Mouse (Mus musculus) embryonic facial prominence, embryonic 11.5 days (tissue): ENCODE data around the gene Slc24a3. TPM values are rescaled to one million over a fixed set of nuclear protein-coding genes. Genes with fewer than 3 reads are reported as not detected.

Source experiments
- ATAC-seq: fragments of 200-750 bp; cut with Nextera tagmentation; replicated peaks from 2 replicates; pipeline ENCODE4 v1.8.0; 2017; ENCODE audit warnings: low read depth; ENCODE audit not compliant: insufficient number of reproducible peaks, low FRiP score, low TSS enrichment
- DNase-seq: peaks from one replicate; pipeline ENCODE4 v3.0.0-alpha.2; 2015; ENCODE audit warnings: low spot score
- H3K27ac ChIP-seq: fragments of 300-500 bp; sonication (generic); replicated peaks from 2 replicates; pipeline ENCODE4 v1.5.1; 2014; ENCODE audit warnings: mild to moderate bottlenecking, low read depth, low read length, control low read depth
- H3K27me3 ChIP-seq: fragments of 300-500 bp; sonication (generic); 2 replicates; pipeline ENCODE4 v1.6.1; 2014; ENCODE audit warnings: mild to moderate bottlenecking, low read length, moderate library complexity, mixed read lengths; ENCODE audit not compliant: control insufficient read depth, insufficient read depth
- H3K36me3 ChIP-seq: fragments of 300-500 bp; sonication (generic); replicated peaks from 2 replicates; pipeline ENCODE4 v1.6.1; 2014; ENCODE audit warnings: low read depth, mild to moderate bottlenecking, low read length, moderate library complexity, mixed read lengths; ENCODE audit not compliant: control insufficient read depth, insufficient read depth
- H3K4me1 ChIP-seq: fragments of 300-500 bp; sonication (generic); 2 replicates; pipeline ENCODE4 v1.6.1; 2014; ENCODE audit warnings: low read length, mixed read lengths; ENCODE audit not compliant: control insufficient read depth, insufficient read depth
- H3K4me2 ChIP-seq: fragments of 300-500 bp; sonication (generic); 2 replicates; pipeline ENCODE4 v1.6.1; 2014; ENCODE audit warnings: low read depth, mild to moderate bottlenecking, control low read depth, low read length, moderate library complexity
- H3K4me3 ChIP-seq: fragments of 300-500 bp; sonication (generic); 2 replicates; pipeline ENCODE4 v1.5.1; 2014; ENCODE audit warnings: low read depth, low read length, control low read depth
- H3K9ac ChIP-seq: fragments of 300-500 bp; sonication (generic); replicated peaks from 2 replicates; pipeline ENCODE4 v1.6.1; 2014; ENCODE audit warnings: mild to moderate bottlenecking, control low read depth, low read length
- H3K9me3 ChIP-seq: fragments of 300-500 bp; sonication (generic); replicated peaks from 2 replicates; pipeline ENCODE4 v1.6.1; 2016; ENCODE audit warnings: mild to moderate bottlenecking, low read length, inconsistent platforms, mixed read lengths; ENCODE audit not compliant: control insufficient read depth
- WGBS: fragments of 180-500 bp; shearing (Covaris S2); extraction: QIAGEN DNeasy Blood & Tissue Kit; methylation state at CpG from one replicate; pipeline ENCODE4 v1.1.7; 2014; 5-methylcytosine and 5-hydroxymethylcytosine counted together
- polyA plus RNA-seq: library from polyadenylated mRNA; unstranded; fragments of >200 nt; fragmentation: Nextera tagmentation; extraction: Ambion mirVana; gene quantifications from 2 replicates; pipeline ENCODE4 v1.2.1, GENCODE M21; 2014

Gene Slc24a3
- polyA plus RNA-seq, 1 experiment from 2014 or later = 0.67 TPM

DNA sequence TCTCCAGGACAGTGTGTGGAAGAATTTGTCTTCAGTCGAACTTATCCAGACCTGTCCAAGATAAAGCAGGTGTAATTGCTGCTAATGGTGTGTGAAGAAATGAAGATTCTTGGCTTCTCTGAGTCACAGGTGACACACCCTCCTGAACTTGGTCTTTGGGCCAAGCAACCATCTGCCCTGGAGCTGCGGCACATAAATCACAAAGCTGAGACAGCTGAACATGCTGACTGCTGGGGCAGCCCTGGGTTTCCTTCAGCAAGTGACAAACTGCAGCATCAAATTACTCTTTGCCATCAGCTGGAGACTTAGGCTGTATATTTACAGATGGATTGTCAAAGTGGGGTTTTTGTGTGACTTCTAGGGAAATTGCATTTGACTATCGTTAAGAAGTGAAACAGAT, 415.5 kb downstream of the Slc24a3 start:
- H3K36me3 ChIP-seq = no peaks in the 10 kb centered on the region
- H3K9me3 ChIP-seq = no peaks in the 10 kb centered on the region
- no peak overlapping the region for H3K4me2 ChIP-seq
- no peak overlapping the region for H3K4me3 ChIP-seq
- DNase-seq (no peak), ATAC-seq (no peak)
- no peak overlapping the region for H3K27ac ChIP-seq
- H3K4me1 ChIP-seq = no peaks in the 10 kb centered on the region
- H3K9ac ChIP-seq = no peak overlapping the region
- no peaks in the 10 kb centered on the region for H3K27me3 ChIP-seq
- 70% methylated on average over 3 of the region's 3 CpGs for WGBS

GRCm38 (mm10) chr2:145585437-145585836, 417.9 kb downstream of the Slc24a3 start:
- Histone ChIP-seq H3K4me3 (no peak overlapping the region), H3K9me3 (no peaks in the 10 kb centered on the region), H3K36me3 (no peaks in the 10 kb centered on the region), H3K27me3 (no peaks in the 10 kb centered on the region), H3K9ac (no peak overlapping the region), H3K4me2 (no peak overlapping the region), H3K4me1 (no peaks in the 10 kb centered on the region), H3K27ac (no peak overlapping the region)
- ATAC-seq (no peak), DNase-seq (no peak)
- WGBS = 87% methylated on average over 3 of the region's 3 CpGs

- 65% methylated on average over 8 of the region's 8 CpGs for WGBS
- Histone ChIP-seq H3K27ac (no peak overlapping the region), H3K9ac (no peak overlapping the region), H3K4me2 (no peak overlapping the region), H3K4me3 (no peak overlapping the region), H3K27me3 (no peaks in the 10 kb centered on the region), H3K4me1 (no peaks in the 10 kb centered on the region), H3K36me3 (no peaks in the 10 kb centered on the region), H3K9me3 (no peaks in the 10 kb centered on the region)
- DNase-seq (peak; percentile 75), ATAC-seq (peak; percentile 84; the same call in 1 of the 2 replicates)
Measured at GRCm38 (mm10) chr2:145588009-145588737, 420.6 kb downstream of the Slc24a3 start.

DNA sequence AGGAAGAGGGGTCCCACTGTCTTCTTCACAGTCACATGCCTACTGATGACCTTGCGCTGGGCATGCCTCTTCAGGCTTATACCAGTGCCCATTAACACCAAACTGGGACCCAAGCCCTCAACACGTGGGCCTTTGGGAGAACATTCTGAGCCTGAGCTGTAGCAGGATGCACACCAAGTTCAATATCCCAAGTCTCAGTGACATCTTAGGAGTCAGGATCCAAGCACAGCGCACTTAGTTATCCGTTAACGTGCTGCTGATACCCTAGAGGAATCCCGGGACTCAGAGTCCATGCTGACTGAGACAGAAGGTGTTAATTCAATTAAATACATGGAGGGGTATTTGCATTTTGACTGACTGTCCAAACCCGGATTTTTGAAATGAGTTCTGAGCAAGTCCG, 424.3 kb downstream of the Slc24a3 start:
- WGBS = 85% methylated on average over 8 of the region's 8 CpGs
- DNase-seq = no peak
- no peak for ATAC-seq

DNA sequence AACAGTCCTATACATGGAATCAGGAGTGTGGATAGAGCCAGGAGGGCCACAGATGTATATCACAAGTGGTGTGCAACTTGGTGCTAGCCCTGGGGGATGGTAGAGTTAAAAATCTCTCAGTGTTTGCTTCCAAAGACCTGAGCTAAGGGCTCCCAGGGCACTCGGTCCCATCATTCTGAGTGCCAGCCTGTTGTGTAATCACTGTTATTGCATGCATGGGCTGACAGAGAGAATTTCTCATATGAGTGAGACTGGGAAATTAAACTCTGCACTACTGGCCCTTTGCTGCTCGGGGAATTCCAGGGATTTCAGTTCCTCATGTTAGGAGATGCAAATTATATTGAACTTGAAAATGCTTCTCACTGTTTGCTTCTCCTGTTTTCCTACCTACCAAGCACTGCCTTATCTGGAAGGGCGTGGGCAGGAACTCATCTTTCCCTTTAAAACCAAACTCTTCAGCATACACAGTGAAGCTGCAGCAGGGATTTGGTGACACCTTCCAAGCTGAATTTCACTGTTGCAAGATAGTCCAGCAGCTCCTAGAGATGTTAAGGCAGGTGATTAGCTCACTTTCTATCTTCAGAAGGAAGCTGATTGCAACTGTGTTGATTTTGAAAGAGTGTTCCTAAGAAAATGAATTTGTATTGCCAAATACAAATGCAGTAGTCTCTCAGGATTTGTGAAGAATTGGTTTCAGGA, 426.2 kb downstream of the Slc24a3 start:
- 82% methylated on average over 3 of the region's 3 CpGs for WGBS
- H3K27me3 ChIP-seq = no peaks in the 10 kb centered on the region
- H3K9ac ChIP-seq = no peak overlapping the region
- no peak overlapping the region for H3K4me3 ChIP-seq
- H3K36me3 ChIP-seq = no peaks in the 10 kb centered on the region
- H3K4me2 ChIP-seq = no peak overlapping the region
- DNase-seq = no peak
- no peak for ATAC-seq
- no peaks in the 10 kb centered on the region for H3K4me1 ChIP-seq
- H3K9me3 ChIP-seq = no peaks in the 10 kb centered on the region
- no peak overlapping the region for H3K27ac ChIP-seq

More for the DNA sequence above, 424.3 kb downstream of the Slc24a3 start:
- no peak overlapping the region for H3K4me3 ChIP-seq
- H3K9me3 ChIP-seq = no peaks in the 10 kb centered on the region
- no peak overlapping the region for H3K27ac ChIP-seq
- no peak overlapping the region for H3K4me2 ChIP-seq
- H3K9ac ChIP-seq = no peak overlapping the region
- no peaks in the 10 kb centered on the region for H3K36me3 ChIP-seq
- H3K27me3 ChIP-seq = no peaks in the 10 kb centered on the region
- H3K4me1 ChIP-seq = no peaks in the 10 kb centered on the region

GRCm38 (mm10) chr2:145597866-145598265, 430.3 kb downstream of the Slc24a3 start:
- Histone ChIP-seq H3K4me1 (no peaks in the 10 kb centered on the region), H3K9me3 (no peaks in the 10 kb centered on the region), H3K36me3 (no peaks in the 10 kb centered on the region), H3K4me2 (no peak overlapping the region), H3K9ac (no peak overlapping the region), H3K27ac (no peak overlapping the region), H3K27me3 (no peaks in the 10 kb centered on the region), H3K4me3 (no peak overlapping the region)
- 81% methylated on average over 5 of the region's 5 CpGs for WGBS
- DNase-seq = no peak
- no peak for ATAC-seq

- Histone ChIP-seq H3K4me1 (no peaks in the 10 kb centered on the region), H3K27ac (no peak overlapping the region), H3K27me3 (no peaks in the 10 kb centered on the region), H3K9me3 (no peaks in the 10 kb centered on the region), H3K36me3 (no peaks in the 10 kb centered on the region), H3K4me3 (no peak overlapping the region), H3K9ac (no peak overlapping the region), H3K4me2 (no peak overlapping the region)
- WGBS = 83% methylated on average over 5 of the region's 5 CpGs
- DNase-seq (no peak), ATAC-seq (no peak)
Measured at GRCm38 (mm10) chr2:145607844-145608243, 440.3 kb downstream of the Slc24a3 start.
